In the genomic region with DNA sequence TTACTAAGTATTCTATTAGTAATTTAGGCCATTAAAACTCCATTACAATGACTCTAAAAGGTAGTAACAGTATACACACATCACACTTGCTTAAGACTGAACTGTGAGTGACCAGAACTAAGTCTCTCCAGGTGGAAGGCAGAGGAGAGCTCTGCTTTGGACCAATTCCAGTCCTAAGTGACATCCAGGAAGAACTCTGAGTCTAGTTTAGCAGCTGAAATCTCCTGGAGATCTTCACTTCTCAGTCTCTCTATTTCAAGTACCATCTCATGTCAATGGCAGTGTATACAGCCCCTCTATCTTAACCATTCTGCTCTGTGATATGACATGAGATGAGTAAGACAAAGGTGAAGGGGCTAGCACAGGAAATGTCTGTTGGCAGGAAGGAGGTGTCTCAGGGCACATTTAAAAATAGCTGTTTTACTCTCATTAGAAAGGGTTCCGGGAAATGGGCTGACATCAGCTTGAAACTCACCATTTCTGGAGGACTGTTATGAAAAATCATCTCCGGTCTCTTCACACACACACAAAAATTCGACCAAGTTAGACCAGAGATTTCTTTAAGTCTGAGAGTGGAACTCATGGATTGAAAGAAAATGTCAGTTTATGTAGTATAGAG, we compare ENCODE assay signal across 13 mouse cellular contexts. TPM values are rescaled to one million over a fixed set of nuclear protein-coding genes. Genes with fewer than 3 reads are reported as not detected.
A peak's percentile ranks its signal among the peaks of the same experiment; 100 is the strongest.
DNase-seq lines count a peak whose midpoint lies in the region; ATAC-seq and TF ChIP-seq lines count a peak whose summit lies in the region.
"Had no signal": no experiment of that assay in that cellular context is flagged by ENCODE, and none has a peak within 500 bp of the region (broad histone marks: within the 10 kb centered on the region; RNA-seq: fewer than 3 reads in every experiment).

No protein-coding gene starts in this region.

- H3K4me1 ChIP-seq in heart, embryonic 10.5 days = no peaks in the 10 kb centered on the region
- H3K4me1 ChIP-seq in lung, embryonic 14.5 days (ENCODE audit: insufficient read depth) = no peaks in the 10 kb centered on the region
- H3K4me1 ChIP-seq: embryonic facial prominence, embryonic 10.5 days had no signal

- no peak for ATAC-seq in lung, embryonic 14.5 days (ENCODE audit: insufficient read depth)
- ATAC-seq in inflammation-experienced regulatory T-cells, adult 6 months = peak; percentile 59

- no peaks in the 10 kb centered on the region for H3K27me3 ChIP-seq in heart, embryonic 10.5 days (ENCODE audit: insufficient read depth, poor library complexity, severe bottlenecking)
- no peaks in the 10 kb centered on the region for H3K27me3 ChIP-seq in lung, embryonic 14.5 days (ENCODE audit: insufficient read depth, low read length)
- H3K27me3 ChIP-seq: heart, embryonic 13.5 days had no signal

- H3K27ac ChIP-seq in heart, embryonic 10.5 days = no peak overlapping the region
- no peak overlapping the region for H3K27ac ChIP-seq in lung, embryonic 14.5 days (ENCODE audit: low read depth)
- H3K27ac ChIP-seq: embryonic facial prominence, embryonic 10.5 days; heart, embryonic 13.5 days; liver, embryonic 14.5 days had no signal

- no peaks in the 10 kb centered on the region for H3K36me3 ChIP-seq in heart, embryonic 10.5 days
- no peaks in the 10 kb centered on the region for H3K36me3 ChIP-seq in lung, embryonic 14.5 days (ENCODE audit: insufficient read depth)
- H3K36me3 ChIP-seq: embryonic facial prominence, embryonic 10.5 days; heart, embryonic 13.5 days had no signal

- 60% methylated on average over 3 of the region's 3 CpGs for WGBS in heart, embryonic 10.5 days
- WGBS in lung, embryonic 14.5 days = 59% methylated on average over 3 of the region's 3 CpGs

- no peak for TF ChIP-seq CTCF in lung, embryonic 14.5 days (IDR thresholded peaks at IDR 0.05; ENCODE audit: low read depth)

- no peak overlapping the region for H3K4me3 ChIP-seq in heart, embryonic 10.5 days
- H3K4me3 ChIP-seq in lung, embryonic 14.5 days (ENCODE audit: low read depth, low read length) = no peak overlapping the region
- H3K4me3 ChIP-seq: embryonic facial prominence, embryonic 10.5 days; heart, embryonic 13.5 days had no signal

- H3K9ac ChIP-seq in lung, embryonic 14.5 days = no peak overlapping the region
- H3K9ac ChIP-seq: heart, embryonic 13.5 days; liver, embryonic 14.5 days had no signal

- peak; percentile 24 for DNase-seq in heart, embryonic 10.5 days (ENCODE audit: low spot score)
- no peak for DNase-seq in heart, postnatal 4 days
- DNase-seq in lung, embryonic 14.5 days = peak; percentile 26
- no peak for DNase-seq in lung, adult 18-20 months
- peak; percentile 77 for DNase-seq in CD4-positive helper T cell, adult 2 months (ENCODE audit: low read depth, low spot score)
- DNase-seq in frontal cortex, postnatal 14 days (ENCODE audit: low spot score in 2 of 2) = no peak
- no peak for DNase-seq in right cerebral cortex, postnatal 25 days
- DNase-seq: cerebellum, adult 9-11 months had no signal

- no peak overlapping the region for H3K4me2 ChIP-seq in lung, embryonic 14.5 days
- H3K4me2 ChIP-seq: heart, embryonic 13.5 days had no signal

- no peaks in the 10 kb centered on the region for H3K9me3 ChIP-seq in heart, embryonic 10.5 days
- H3K9me3 ChIP-seq in lung, embryonic 14.5 days (ENCODE audit: low read depth, low read length) = no peaks in the 10 kb centered on the region
- H3K9me3 ChIP-seq: embryonic facial prominence, embryonic 10.5 days; heart, embryonic 13.5 days had no signal

RNA-seq across cellular contexts. Expression of a gene that starts 2.8 kb away (rescaled TPM):
- polyA plus RNA-seq in heart, embryonic 10.5 days (2016; fragmentation: Nextera tagmentation; extraction: Ambion mirVana) = 6.4 and 10.6 TPM in 2 replicates
- total RNA-seq in heart, postnatal 4 days (2021) = 10 to 100 TPM; 41.2 to 50.1 TPM
- polyA plus RNA-seq in lung, embryonic 14.5 days (2014; fragmentation: Nextera tagmentation; extraction: Ambion mirVana) = 25.6 and 27.8 TPM in 2 replicates
- 1,000 to 10,000 TPM; 1,788 to 2,089 (median 1,869) TPM for polyA plus RNA-seq in inflammation-experienced regulatory T-cells, adult 6 months (2017; shearing (Covaris generic))

RNA-seq across cellular contexts. Expression of a gene that starts 5.7 kb away (rescaled TPM):
- polyA plus RNA-seq in heart, embryonic 10.5 days (2016; fragmentation: Nextera tagmentation; extraction: Ambion mirVana) = 7.4 and 8.7 TPM in 2 replicates
- total RNA-seq in heart, postnatal 4 days (2021) = 1 to 10 TPM; 6.7 to 7.0 TPM
- polyA plus RNA-seq in lung, embryonic 14.5 days (2014; fragmentation: Nextera tagmentation; extraction: Ambion mirVana) = 11.7 and 12.7 TPM in 2 replicates
- 100 to 1,000 TPM; 236 to 293 (median 290) TPM for polyA plus RNA-seq in inflammation-experienced regulatory T-cells, adult 6 months (2017; shearing (Covaris generic))

RNA-seq across cellular contexts. Expression of a gene that starts 26.4 kb away (rescaled TPM):
- 21.3 and 26.0 TPM in 2 replicates for polyA plus RNA-seq in heart, embryonic 10.5 days (2016; fragmentation: Nextera tagmentation; extraction: Ambion mirVana)
- 10 to 100 TPM; 62.2 to 64.7 TPM for total RNA-seq in heart, postnatal 4 days (2021)
- 38.0 and 38.5 TPM in 2 replicates for polyA plus RNA-seq in lung, embryonic 14.5 days (2014; fragmentation: Nextera tagmentation; extraction: Ambion mirVana)
- polyA plus RNA-seq in inflammation-experienced regulatory T-cells, adult 6 months (2017; shearing (Covaris generic)) = 1,000 to 10,000 TPM; 1,024 to 1,390 (median 1,261) TPM
- polyA plus RNA-seq: C2C12 had no signal

RNA-seq across cellular contexts. Expression of a gene that starts 34.5 kb away (rescaled TPM):
- polyA plus RNA-seq in heart, embryonic 10.5 days (2016; fragmentation: Nextera tagmentation; extraction: Ambion mirVana) = 0.70 and 0.87 TPM in 2 replicates
- total RNA-seq in heart, postnatal 4 days (2021) = 1 to 10 TPM; 9.0 to 9.3 TPM
- polyA plus RNA-seq in lung, embryonic 14.5 days (2014; fragmentation: Nextera tagmentation; extraction: Ambion mirVana) = 1.3 and 1.5 TPM in 2 replicates
- 100 to 1,000 TPM; 134 to 165 (median 146) TPM for polyA plus RNA-seq in inflammation-experienced regulatory T-cells, adult 6 months (2017; shearing (Covaris generic))
- polyA plus RNA-seq: C2C12 had no signal

RNA-seq across cellular contexts. Expression of a gene that starts 36.8 kb away (rescaled TPM):
- 1.9 and 2.5 TPM in 2 replicates for polyA plus RNA-seq in heart, embryonic 10.5 days (2016; fragmentation: Nextera tagmentation; extraction: Ambion mirVana)
- 1 to 10 TPM; 7.1 to 7.2 TPM for total RNA-seq in heart, postnatal 4 days (2021)
- polyA plus RNA-seq in lung, embryonic 14.5 days (2014; fragmentation: Nextera tagmentation; extraction: Ambion mirVana) = 3.8 and 3.9 TPM in 2 replicates
- polyA plus RNA-seq in inflammation-experienced regulatory T-cells, adult 6 months (2017; shearing (Covaris generic)) = 10 to 100 TPM; 58.9 to 85.2 (median 59.9) TPM
- polyA plus RNA-seq: C2C12; embryonic facial prominence, embryonic 10.5 days had no signal

Comparison
In these comparisons a context has a peak if more than half of its experiments do, and no peak if none do; other contexts are left out.
1. DNase-seq: peak in heart, embryonic 10.5 days (single experiment), lung, embryonic 14.5 days (single experiment) and CD4-positive helper T cell, adult 2 months (single experiment); none in heart, postnatal 4 days (single experiment), lung, adult 18-20 months (0 of 2), frontal cortex, postnatal 14 days (0 of 2) and right cerebral cortex, postnatal 25 days (single experiment).
2. RNA of a gene that starts 2.8 kb away (polyA plus RNA-seq): 1,788 to 2,089 TPM in inflammation-experienced regulatory T-cells, adult 6 months; 25.6 to 27.8 TPM in lung, embryonic 14.5 days and 6.4 to 10.6 TPM in heart, embryonic 10.5 days; every median in the first group is over 10 times any median in the second.
3. RNA of a gene that starts 5.7 kb away (polyA plus RNA-seq): 236 to 293 TPM in inflammation-experienced regulatory T-cells, adult 6 months; 11.7 to 12.7 TPM in lung, embryonic 14.5 days and 7.4 to 8.7 TPM in heart, embryonic 10.5 days; every median in the first group is over 10 times any median in the second.
4. RNA of a gene that starts 26.4 kb away (polyA plus RNA-seq): 1,024 to 1,390 TPM in inflammation-experienced regulatory T-cells, adult 6 months; 38.0 to 38.5 TPM in lung, embryonic 14.5 days and 21.3 to 26.0 TPM in heart, embryonic 10.5 days; every median in the first group is over 10 times any median in the second.